Mouse (Mus musculus): ENCODE results near the gene Chchd1.

DNA sequence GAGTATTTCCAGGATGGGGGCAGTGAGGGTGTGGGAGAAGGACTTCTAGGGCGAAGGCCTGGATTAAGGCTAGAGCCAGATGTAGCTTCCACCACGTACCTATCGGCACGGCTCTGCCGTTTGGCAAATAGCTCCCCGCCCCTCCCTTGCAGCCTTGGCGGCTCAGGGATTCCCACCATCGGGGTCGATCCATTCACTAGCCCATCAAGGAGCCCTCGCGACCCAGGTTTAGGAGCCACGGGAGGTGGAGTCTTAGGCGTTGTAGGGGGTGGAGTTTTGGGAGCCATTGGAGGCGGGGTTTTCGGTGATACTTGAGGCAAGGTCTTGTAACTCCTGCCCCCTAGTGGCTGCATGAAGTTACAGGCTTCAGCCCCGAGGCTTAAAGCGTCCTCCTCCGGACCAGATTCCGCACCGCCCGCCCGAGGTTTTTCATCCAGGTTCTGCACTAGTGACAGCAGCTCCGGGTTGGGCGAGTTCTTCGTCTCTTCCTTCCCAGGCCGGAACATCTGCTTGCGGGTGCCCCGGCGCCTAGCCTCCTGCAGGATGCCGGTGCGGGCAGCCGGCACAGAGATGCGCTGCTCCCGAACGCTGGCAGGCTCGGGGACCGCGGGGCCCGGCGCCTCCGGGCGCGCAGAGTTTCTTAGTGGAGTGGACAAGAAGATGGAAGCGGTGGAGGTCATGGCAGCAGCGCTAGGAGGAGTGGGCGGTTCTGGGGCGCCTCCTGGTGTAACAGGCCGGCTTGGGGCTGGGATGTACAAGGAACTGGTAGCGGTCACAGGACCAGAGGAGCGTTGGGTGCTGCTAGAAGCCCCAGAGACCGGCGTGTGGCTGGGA lies 41.8 kb upstream of the Chchd1 start:
- peak; percentile 57 to 92 for TF ChIP-seq CTCF (conservative IDR thresholded peaks at IDR 0.05 in 1 of 2, IDR thresholded peaks at IDR 0.05 in 1 of 2; ENCODE audit: low read depth in 2 of 2, low read length in 2 of 2)
- TF ChIP-seq RAD21 (IDR thresholded peaks at IDR 0.05; ENCODE audit: low read depth, low read length): peak; percentile 81
- TF ChIP-seq ZMIZ1 (IDR thresholded peaks at IDR 0.05; ENCODE audit: low read depth, low read length): no peak
- TF ChIP-seq MAFK (IDR thresholded peaks at IDR 0.05; ENCODE audit: insufficient replicate concordance, low read length): no peak
- TF ChIP-seq SIN3A (IDR thresholded peaks at IDR 0.05; ENCODE audit: low read length): peak; percentile 55; the same call in 1 of the 2 replicates
- TF ChIP-seq NRF1 (IDR thresholded peaks at IDR 0.05; ENCODE audit: low read depth, low read length): peak; percentile 25; the same call in 1 of the 2 replicates
- peak; percentile 65 for TF ChIP-seq POLR2A (IDR thresholded peaks at IDR 0.05; ENCODE audit: low read depth, low read length)
- TF ChIP-seq MAX (IDR thresholded peaks at IDR 0.05; ENCODE audit: low read length): no peak; the same call in 1 of the 2 replicates
- no peak for TF ChIP-seq USF1 (IDR thresholded peaks at IDR 0.05; ENCODE audit: low read depth, low read length)
- TF ChIP-seq TCF12 (IDR thresholded peaks at IDR 0.05; ENCODE audit: low read depth, low read length): no peak
- peak; percentile 62 for TF ChIP-seq MXI1 (IDR thresholded peaks at IDR 0.05; ENCODE audit: low read depth, low read length)
- TF ChIP-seq HCFC1 (IDR thresholded peaks at IDR 0.05; ENCODE audit: low read depth, low read length): no peak
- TF ChIP-seq IRF4 (IDR thresholded peaks at IDR 0.05; ENCODE audit: low read depth, low read length): peak; percentile 52; the same call in 1 of the 2 replicates
